Mouse (Mus musculus) erythroblast, embryonic 14.5 days (primary cell): Measurements from ENCODE around the gene Efna5.

Experiments used
- GATA1 ChIP-seq: IDR thresholded peaks from 2 replicates; pipeline ENCODE4 v1.6.1; 2012; ENCODE audit warnings: low read length, inconsistent platforms, mixed read lengths
- TAL1 ChIP-seq: IDR thresholded peaks from 3 replicates; pipeline ENCODE4 v1.6.1; 2012; ENCODE audit warnings: low read length, inconsistent platforms, mixed read lengths

DNA sequence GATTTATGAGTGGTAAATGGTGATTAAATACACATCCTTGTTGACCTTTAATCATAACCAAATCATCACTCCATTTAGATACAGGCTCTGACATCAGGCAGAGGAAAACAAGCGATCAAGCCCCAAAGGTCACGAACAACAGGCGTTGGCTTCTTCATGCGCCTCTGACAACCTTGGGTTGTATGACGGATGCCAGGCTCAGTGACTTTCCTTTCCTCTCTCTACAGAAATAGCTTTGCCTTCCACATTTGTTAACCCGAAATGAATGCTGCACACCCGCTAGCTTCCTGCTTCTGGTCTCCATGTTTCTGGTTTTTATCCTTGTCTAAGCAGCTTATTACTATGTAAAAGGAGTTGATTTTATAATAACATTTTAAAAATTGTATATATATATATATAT lies 244.2 kb downstream of the Efna5 start:
- no peak for TF ChIP-seq TAL1
- no peak for TF ChIP-seq GATA1
